Mouse (Mus musculus): ENCODE results near the gene AC161166.1.

- TF ChIP-seq POLR2A (IDR thresholded peaks at IDR 0.05; ENCODE audit: borderline replicate concordance, low read depth, low read length) (no peak), CTCF (IDR thresholded peaks at IDR 0.05; ENCODE audit: low read depth, low read length) (no peak)
Measured at GRCm38 (mm10) chr7:24499856-24500577, 12.2 kb downstream of the AC161166.1 start.

All from bone marrow macrophage, adult 2 months (primary cell).